Mouse (Mus musculus) gastrocnemius, adult 2 months (tissue): Measurements from ENCODE around the gene Ifna11. TPM values are rescaled to one million over a fixed set of nuclear protein-coding genes. Genes with fewer than 3 reads are reported as not detected.
"Not testable (repeated sequence)": the region's sequence is repeated elsewhere in the genome, so short reads cannot be mapped to it uniquely, and the experiment has no call there.

Experiments
- DNase-seq: peaks from one replicate; pipeline ENCODE4 v3.0.0; 2022
- H3K27ac ChIP-seq: fragments of 200-600 bp; 2 replicates; pipeline ENCODE4 v1.8.1; 2022; ENCODE audit warnings: mild to moderate bottlenecking
- H3K4me3 ChIP-seq: fragments of 200-600 bp; 2 replicates; pipeline ENCODE4 v1.8.1; 2022; ENCODE audit warnings: mild to moderate bottlenecking, moderate library complexity
- CTCF ChIP-seq: fragments of 200-600 bp; IDR thresholded peaks from 2 replicates; pipeline ENCODE4 v1.8.1; 2022; ENCODE audit warnings: antibody characterized with exemption, mild to moderate bottlenecking, moderate library complexity
- intact Hi-C: fragments of 180-260 bp; cut with DNase I; formaldehyde crosslinking; loops from one replicate; pipeline ENCODE4 v1.15.1; 2025
- long read RNA-seq, 2 experiments: library from polyadenylated mRNA; stranded (forward); transcript quantifications; one replicate each; pipeline ENCODE4 v2.0.0; 2021
- total RNA-seq, 2 experiments: library from RNA; stranded (reverse); gene quantifications; 2 replicates each; pipeline ENCODE4 v1.2.3; 2021

Gene Ifna11
- not detected for total RNA-seq
- long read RNA-seq, experiment 1 = 0 reads
- long read RNA-seq, experiment 2 = 0 reads

DNA sequence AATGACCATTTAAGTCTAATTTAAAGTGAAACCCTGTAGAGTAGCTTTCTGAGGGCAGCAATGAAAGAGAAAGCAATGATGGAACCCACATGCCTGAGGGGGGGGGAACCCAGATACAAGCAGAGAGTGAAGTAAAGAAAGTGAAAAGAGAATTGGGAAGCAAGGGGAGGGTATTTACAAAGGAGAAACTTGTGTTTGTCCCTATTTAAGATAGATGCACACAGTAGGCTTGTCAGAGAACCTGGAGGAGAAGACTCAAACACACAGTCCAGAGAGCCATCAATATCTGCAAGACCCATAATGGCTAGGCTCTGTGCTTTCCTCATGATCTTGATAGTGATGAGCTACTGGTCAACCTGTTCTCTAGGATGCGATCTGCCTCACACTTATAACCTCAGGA is at the start of gene Ifna11:
Gene Ifna11, plus strand, starts transcription at position 301 of the 400 bp plus-strand sequence.
- intact Hi-C loops = no loop called here
- no peak for DNase-seq
- H3K4me3 ChIP-seq = no peak within 1 kb of the TSS
- no peak for TF ChIP-seq CTCF
- H3K27ac ChIP-seq = no peak within 1 kb of the TSS

DNA sequence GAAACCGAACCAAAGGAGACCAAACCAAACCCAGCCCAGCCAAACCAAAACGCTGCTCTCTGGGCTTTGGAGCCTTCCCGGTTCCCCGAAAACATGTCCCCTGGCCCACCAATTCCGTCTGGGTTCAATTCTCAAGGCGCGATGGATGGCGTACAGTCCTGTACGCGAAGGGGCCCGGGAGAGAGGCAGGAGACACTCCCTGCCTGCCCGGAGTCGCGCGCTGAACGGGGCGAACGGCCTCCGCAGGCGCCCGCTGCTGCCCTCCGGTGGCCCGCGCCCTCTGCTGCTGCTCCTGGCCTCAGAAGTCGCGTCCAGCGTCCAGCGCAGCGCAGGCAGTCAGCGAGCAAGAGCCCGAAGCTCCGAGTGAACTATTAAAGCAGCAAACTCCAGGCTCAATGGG is 46.2 kb upstream of the Ifna11 start, which contains the start of gene Gm13290:
Gene Gm13290, plus strand, starts transcription at position 301 of the 400 bp plus-strand sequence.
- DNase-seq, H3K27ac ChIP-seq, H3K4me3 ChIP-seq, intact Hi-C loops: not testable (repeated sequence)

DNA sequence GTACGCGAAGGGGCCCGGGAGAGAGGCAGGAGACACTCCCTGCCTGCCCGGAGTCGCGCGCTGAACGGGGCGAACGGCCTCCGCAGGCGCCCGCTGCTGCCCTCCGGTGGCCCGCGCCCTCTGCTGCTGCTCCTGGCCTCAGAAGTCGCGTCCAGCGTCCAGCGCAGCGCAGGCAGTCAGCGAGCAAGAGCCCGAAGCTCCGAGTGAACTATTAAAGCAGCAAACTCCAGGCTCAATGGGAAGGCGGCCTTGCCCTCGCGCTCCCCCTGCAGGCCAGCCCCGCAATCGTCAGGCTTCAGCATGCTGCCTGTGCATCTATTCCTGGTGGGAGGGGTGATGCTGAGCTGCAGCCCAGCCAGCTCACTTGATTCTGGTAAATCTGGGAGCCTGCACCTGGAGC is 43.1 kb upstream of the Ifna11 start, which contains the start of gene Gm13289:
Gene Gm13289, plus strand, starts transcription at position 301 of the 400 bp plus-strand sequence.
- intact Hi-C loops, H3K4me3 ChIP-seq, DNase-seq, H3K27ac ChIP-seq: not testable (repeated sequence)

DNA sequence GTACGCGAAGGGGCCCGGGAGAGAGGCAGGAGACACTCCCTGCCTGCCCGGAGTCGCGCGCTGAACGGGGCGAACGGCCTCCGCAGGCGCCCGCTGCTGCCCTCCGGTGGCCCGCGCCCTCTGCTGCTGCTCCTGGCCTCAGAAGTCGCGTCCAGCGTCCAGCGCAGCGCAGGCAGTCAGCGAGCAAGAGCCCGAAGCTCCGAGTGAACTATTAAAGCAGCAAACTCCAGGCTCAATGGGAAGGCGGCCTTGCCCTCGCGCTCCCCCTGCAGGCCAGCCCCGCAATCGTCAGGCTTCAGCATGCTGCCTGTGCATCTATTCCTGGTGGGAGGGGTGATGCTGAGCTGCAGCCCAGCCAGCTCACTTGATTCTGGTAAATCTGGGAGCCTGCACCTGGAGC is 40.2 kb upstream of the Ifna11 start, which contains the start of gene Gm13272:
Gene Gm13272, plus strand, starts transcription at position 301 of the 400 bp plus-strand sequence.
- H3K27ac ChIP-seq, intact Hi-C loops, H3K4me3 ChIP-seq, DNase-seq: not testable (repeated sequence)

DNA sequence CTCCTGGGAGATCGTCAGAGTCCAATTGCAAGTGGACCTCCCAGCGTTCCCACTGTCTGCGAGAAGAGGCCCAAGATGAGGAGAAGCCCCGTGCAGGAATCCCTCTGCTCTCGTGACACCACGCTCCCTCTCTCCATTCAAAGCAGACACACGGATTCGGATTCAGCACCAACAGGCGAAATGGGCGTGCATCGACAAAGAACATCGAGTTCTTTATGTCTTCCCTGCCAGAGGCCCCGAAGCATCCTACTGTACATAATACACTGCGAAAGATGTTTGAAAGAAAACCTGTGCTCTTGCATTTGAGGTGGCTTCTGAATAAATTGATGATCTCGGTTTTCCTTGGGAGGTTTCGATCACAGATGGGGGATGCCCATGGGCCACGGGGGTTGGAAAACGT is 39.4 kb upstream of the Ifna11 start:
- DNase-seq, H3K27ac ChIP-seq, intact Hi-C loops, H3K4me3 ChIP-seq: not testable (repeated sequence)

DNA sequence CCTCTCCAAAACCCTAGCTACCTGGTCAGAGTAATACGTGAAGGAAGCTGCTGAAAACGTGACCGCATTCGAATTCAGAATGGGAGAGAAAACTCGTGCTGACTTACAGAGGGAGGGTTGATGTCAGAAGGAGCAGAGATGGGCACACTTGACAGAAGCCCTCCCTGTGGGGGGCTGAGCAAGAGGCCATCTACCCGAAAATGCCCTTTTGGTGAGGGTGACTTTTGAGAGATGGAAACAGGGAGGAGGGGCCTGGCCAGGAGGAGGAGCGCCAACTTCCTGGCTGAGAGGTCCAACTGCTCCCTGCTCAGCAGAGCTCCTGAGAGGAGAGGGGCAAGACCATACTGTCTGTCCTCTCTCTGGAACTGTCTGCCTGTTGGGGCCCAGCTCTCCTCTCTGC is 37.9 kb upstream of the Ifna11 start, which contains the start of gene Ifnz:
Gene Ifnz, plus strand, starts transcription at position 301 of the 400 bp plus-strand sequence.
- Histone ChIP-seq H3K27ac (peak within 1 kb of the TSS; percentile 61; the same call in 1 of the 2 replicates), H3K4me3 (peak within 1 kb of the TSS; percentile 57)
- DNase-seq, intact Hi-C loops: not testable (repeated sequence)

DNA sequence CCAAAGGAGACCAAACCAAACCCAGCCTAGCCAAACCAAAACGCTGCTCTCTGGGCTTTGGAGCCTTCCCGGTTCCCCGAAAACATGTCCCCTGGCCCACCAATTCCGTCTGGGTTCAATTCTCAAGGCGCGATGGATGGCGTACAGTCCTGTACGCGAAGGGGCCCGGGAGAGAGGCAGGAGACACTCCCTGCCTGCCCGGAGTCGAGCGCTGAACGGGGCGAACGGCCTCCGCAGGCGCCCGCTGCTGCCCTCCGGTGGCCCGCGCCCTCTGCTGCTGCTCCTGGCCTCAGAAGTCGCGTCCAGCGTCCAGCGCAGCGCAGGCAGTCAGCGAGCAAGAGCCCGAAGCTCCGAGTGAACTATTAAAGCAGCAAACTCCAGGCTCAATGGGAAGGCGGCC is 37.4 kb upstream of the Ifna11 start:
- Histone ChIP-seq H3K27ac (peak overlapping the region; percentile 61; the same call in 1 of the 2 replicates), H3K4me3 (peak overlapping the region; percentile 57)
- peak; percentile 28 for DNase-seq
- TF ChIP-seq CTCF = peak; percentile 13; the same call in 1 of the 2 replicates
- intact Hi-C loops = not testable (repeated sequence)

DNA sequence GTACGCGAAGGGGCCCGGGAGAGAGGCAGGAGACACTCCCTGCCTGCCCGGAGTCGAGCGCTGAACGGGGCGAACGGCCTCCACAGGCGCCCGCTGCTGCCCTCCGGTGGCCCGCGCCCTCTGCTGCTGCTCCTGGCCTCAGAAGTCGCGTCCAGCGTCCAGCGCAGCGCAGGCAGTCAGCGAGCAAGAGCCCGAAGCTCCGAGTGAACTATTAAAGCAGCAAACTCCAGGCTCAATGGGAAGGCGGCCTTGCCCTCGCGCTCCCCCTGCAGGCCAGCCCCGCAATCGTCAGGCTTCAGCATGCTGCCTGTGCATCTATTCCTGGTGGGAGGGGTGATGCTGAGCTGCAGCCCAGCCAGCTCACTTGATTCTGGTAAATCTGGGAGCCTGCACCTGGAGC is 34.4 kb upstream of the Ifna11 start, which contains the start of gene Gm13276:
Gene Gm13276, plus strand, starts transcription at position 301 of the 400 bp plus-strand sequence.
- DNase-seq, H3K4me3 ChIP-seq, intact Hi-C loops, H3K27ac ChIP-seq: not testable (repeated sequence)

DNA sequence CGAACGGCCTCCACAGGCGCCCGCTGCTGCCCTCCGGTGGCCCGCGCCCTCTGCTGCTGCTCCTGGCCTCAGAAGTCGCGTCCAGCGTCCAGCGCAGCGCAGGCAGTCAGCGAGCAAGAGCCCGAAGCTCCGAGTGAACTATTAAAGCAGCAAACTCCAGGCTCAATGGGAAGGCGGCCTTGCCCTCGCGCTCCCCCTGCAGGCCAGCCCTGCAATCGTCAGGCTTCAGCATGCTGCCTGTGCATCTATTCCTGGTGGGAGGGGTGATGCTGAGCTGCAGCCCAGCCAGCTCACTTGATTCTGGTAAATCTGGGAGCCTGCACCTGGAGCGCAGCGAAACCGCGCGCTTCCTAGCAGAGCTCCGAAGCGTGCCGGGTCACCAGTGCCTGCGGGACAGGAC is 31.4 kb upstream of the Ifna11 start, which contains the start of gene Gm13277:
Gene Gm13277, plus strand, starts transcription at position 231 of the 400 bp plus-strand sequence.
- intact Hi-C loops, H3K4me3 ChIP-seq, H3K27ac ChIP-seq: not testable (repeated sequence)
- DNase-seq = peak; percentile 72
- peak; percentile 51 for TF ChIP-seq CTCF

DNA sequence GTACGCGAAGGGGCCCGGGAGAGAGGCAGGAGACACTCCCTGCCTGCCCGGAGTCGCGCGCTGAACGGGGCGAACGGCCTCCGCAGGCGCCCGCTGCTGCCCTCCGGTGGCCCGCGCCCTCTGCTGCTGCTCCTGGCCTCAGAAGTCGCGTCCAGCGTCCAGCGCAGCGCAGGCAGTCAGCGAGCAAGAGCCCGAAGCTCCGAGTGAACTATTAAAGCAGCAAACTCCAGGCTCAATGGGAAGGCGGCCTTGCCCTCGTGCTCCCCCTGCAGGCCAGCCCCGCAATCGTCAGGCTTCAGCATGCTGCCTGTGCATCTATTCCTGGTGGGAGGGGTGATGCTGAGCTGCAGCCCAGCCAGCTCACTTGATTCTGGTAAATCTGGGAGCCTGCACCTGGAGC is 28.5 kb upstream of the Ifna11 start, which contains the start of gene Gm13278:
Gene Gm13278, plus strand, starts transcription at position 301 of the 400 bp plus-strand sequence.
- DNase-seq, intact Hi-C loops: not testable (repeated sequence)

DNA sequence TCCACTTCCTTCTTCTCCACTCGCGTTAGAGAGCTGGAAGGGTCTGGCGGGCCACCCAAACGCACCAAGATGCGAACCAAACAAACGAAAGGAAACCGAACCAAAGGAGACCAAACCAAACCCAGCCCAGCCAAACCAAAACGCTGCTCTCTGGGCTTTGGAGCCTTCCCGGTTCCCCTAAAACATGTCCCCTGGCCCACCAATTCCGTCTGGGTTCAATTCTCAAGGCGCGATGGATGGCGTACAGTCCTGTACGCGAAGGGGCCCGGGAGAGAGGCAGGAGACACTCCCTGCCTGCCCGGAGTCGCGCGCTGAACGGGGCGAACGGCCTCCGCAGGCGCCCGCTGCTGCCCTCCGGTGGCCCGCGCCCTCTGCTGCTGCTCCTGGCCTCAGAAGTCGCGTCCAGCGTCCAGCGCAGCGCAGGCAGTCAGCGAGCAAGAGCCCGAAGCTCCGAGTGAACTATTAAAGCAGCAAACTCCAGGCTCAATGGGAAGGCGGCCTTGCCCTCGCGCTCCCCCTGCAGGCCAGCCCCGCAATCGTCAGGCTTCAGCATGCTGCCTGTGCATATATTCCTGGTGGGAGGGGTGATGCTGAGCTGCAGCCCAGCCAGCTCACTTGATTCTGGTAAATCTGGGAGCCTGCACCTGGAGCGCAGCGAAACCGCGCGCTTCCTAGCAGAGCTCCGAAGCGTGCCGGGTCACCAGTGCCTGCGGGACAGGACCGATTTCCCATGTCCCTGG is 25.7 kb upstream of the Ifna11 start, which contains the start of gene Gm13275:
Gene Gm13275, plus strand, starts transcription at position 552 of the 740 bp plus-strand sequence.
- Histone ChIP-seq H3K27ac (peak within 1 kb of the TSS; percentile 57), H3K4me3 (peak within 1 kb of the TSS; percentile 31)
- intact Hi-C loops = not testable (repeated sequence)
- peak; percentile 51 for DNase-seq
- TF ChIP-seq CTCF = peak; percentile 36

More for the DNA sequence above, 28.5 kb upstream of the Ifna11 start, which contains the start of gene Gm13278:
- not testable (repeated sequence) for H3K27ac ChIP-seq, H3K4me3 ChIP-seq

DNA sequence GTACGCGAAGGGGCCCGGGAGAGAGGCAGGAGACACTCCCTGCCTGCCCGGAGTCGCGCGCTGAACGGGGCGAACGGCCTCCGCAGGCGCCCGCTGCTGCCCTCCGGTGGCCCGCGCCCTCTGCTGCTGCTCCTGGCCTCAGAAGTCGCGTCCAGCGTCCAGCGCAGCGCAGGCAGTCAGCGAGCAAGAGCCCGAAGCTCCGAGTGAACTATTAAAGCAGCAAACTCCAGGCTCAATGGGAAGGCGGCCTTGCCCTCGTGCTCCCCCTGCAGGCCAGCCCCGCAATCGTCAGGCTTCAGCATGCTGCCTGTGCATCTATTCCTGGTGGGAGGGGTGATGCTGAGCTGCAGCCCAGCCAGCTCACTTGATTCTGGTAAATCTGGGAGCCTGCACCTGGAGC is 22.7 kb upstream of the Ifna11 start, which contains the start of gene Gm13279:
Gene Gm13279, plus strand, starts transcription at position 301 of the 400 bp plus-strand sequence.
- DNase-seq, H3K27ac ChIP-seq, H3K4me3 ChIP-seq, intact Hi-C loops: not testable (repeated sequence)

DNA sequence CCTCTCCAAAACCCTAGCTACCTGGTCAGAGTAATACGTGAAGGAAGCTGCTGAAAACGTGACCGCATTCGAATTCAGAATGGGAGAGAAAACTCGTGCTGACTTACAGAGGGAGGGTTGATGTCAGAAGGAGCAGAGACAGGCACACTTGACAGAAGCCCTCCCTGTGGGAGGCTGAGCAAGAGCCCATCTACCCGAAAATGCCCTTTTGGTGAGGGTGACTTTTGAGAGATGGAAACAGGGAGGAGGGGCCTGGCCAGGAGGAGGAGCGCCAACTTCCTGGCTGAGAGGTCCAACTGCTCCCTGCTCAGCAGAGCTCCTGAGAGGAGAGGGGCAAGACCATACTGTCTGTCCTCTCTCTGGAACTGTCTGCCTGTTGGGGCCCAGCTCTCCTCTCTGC is 20.4 kb upstream of the Ifna11 start, which contains the start of gene Gm13285:
Gene Gm13285, plus strand, starts transcription at position 301 of the 400 bp plus-strand sequence.
- H3K4me3 ChIP-seq, intact Hi-C loops: not testable (repeated sequence)

DNA sequence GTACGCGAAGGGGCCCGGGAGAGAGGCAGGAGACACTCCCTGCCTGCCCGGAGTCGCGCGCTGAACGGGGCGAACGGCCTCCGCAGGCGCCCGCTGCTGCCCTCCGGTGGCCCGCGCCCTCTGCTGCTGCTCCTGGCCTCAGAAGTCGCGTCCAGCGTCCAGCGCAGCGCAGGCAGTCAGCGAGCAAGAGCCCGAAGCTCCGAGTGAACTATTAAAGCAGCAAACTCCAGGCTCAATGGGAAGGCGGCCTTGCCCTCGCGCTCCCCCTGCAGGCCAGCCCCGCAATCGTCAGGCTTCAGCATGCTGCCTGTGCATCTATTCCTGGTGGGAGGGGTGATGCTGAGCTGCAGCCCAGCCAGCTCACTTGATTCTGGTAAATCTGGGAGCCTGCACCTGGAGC is 16.8 kb upstream of the Ifna11 start, which contains the start of gene Gm13287:
Gene Gm13287, plus strand, starts transcription at position 301 of the 400 bp plus-strand sequence.
- intact Hi-C loops, DNase-seq, H3K4me3 ChIP-seq, H3K27ac ChIP-seq: not testable (repeated sequence)

More for the DNA sequence above, 20.4 kb upstream of the Ifna11 start, which contains the start of gene Gm13285:
- not testable (repeated sequence) for DNase-seq, H3K27ac ChIP-seq

DNA sequence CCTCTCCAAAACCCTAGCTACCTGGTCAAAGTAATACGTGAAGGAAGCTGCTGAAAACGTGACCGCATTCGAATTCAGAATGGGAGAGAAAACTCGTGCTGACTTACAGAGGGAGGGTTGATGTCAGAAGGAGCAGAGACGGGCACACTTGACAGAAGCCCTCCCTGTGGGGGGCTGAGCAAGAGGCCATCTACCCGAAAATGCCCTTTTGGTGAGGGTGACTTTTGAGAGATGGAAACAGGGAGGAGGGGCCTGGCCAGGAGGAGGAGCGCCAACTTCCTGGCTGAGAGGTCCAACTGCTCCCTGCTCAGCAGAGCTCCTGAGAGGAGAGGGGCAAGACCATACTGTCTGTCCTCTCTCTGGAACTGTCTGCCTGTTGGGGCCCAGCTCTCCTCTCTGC is 14.5 kb upstream of the Ifna11 start, which contains the start of gene Gm13288:
Gene Gm13288, plus strand, starts transcription at position 301 of the 400 bp plus-strand sequence.
- intact Hi-C loops, DNase-seq, H3K27ac ChIP-seq: not testable (repeated sequence)
- 0 out of 2 replicates have a peak within 1 kb of the TSS, but pooled peaks have one; percentile 46 for H3K4me3 ChIP-seq
